Mouse (Mus musculus) brain, adult 2 months (tissue): ENCODE measurements around the gene Crebl2.

ENCODE experiments used
- DNase-seq: peaks from one replicate; pipeline ENCODE4 v3.0.0; 2011; ENCODE audit warnings: low read depth, low spot score

Crebl2 gene

GRCm38 (mm10) chr6:134829786-134830700 lies at the start of gene Crebl2:
Gene Crebl2, plus strand, starts transcription at chr6:134830154.
- DNase-seq = peak; percentile 100

DNA sequence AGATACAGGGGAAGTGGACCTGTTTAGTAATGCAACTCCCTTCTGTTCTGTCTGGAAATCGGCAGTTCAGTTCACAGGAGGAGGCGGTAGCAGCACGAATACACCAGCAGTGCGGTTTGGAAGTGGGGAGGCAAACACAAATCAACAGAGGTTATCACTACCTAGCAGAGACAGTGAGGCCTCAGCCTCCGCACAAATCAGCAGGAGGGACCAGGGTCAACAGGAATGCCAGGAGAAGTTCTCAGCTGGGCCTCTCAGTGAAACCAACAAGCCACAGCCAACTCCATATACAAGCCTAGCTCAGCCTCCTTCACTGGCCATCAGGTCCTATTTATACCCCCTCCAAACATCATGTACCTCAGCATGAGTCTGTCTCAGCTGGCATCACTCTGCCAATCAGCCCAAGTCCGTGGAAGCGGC lies 48.5 kb upstream of the Crebl2 start:
- peak; percentile 27 for DNase-seq

DNA sequence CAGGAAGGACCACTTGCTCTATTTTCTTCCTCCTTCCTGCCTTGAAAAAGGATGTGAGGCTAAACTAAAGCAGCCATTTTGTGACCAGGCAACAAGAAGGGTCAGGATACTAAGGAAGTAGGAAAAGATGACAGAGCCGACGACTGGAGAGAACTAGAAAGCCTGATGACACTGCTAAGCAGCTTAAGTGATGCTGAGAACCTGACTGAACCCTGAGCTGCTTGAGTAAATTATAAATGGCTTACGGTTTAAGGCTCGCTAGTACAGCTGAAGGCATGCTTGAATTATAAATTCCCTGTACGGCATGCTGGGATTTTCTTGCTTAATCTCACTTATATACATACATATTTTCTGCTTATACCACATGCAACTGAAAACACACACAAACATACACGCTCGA lies 47.1 kb upstream of the Crebl2 start:
- no peak for DNase-seq

- no peak for DNase-seq
These were observed 43.5 kb upstream of the Crebl2 start for GRCm38 (mm10) chr6:134786426-134786825.

DNA sequence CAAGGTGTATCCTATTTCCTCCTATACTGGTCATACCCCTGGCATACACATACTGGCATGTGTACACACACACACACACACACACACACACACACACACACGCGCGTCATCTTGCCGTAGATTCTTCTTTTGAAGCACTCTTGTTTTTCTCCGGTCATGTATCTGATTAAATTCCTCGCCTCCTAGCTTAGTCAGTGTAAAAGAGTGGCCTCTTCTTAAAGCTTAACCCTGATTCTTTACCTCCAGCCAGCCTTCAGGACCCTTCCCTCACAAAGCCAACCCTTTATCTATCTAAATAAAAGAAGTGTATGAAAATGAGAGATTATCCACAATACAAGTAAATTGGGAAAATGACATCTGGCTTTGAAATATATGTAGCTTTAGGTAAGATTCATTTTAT lies 40.9 kb upstream of the Crebl2 start:
- no peak for DNase-seq

GRCm38 (mm10) chr6:134791251-134792118 lies 38.5 kb upstream of the Crebl2 start:
- DNase-seq = peak; percentile 76

DNA sequence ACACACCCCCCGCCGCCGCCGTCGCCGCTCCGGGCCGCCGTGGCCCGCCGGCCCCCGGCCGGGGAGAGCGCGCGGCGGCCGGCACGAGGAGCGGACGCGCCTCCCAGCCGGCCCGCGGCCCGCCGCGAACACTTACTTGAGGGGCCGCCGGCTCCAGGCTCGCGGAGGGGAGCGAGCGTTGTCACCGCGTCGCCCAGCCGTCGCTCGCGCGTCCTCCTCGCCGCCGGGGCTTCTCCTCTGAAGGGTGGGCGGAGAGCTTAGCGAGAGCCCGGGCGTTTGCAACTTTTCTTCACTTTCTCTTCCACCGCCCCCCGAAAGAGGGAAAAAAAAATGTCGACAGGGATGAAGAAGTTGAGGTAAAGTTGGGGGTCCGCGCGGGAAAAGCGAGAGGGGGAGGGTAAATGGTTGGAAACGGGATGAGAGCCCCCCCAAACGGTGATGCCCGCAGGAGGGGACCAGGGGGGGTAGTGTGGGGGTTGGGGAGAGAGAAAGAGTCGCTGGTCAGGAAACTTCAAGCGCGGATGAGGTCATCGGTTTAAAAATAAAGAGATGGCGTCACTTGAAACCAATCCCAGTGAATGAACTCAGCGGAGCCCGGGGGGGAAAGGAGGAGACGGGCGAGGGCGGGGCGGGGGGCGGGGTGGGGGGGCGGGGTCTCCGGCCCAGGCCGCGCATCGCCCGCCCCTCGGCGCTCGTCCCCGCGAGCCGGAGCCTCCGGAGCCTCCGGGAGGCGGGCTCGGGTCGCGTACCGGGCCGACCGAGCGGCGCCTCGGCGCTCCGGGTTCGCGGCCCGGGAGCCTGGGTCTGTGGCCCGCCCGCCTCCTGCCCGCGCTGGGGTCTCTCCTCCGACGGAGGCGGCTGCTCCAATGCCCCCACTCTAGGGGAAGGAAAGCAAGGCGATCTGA lies 37.6 kb upstream of the Crebl2 start, which contains the start of gene Dusp16:
Dusp16 (minus strand) TSS at position 485 of the 905 bp plus-strand sequence.
- peak; percentile 97 for DNase-seq

- DNase-seq = no peak
These were observed 36.7 kb upstream of the Crebl2 start for GRCm38 (mm10) chr6:134793046-134793806.

DNA sequence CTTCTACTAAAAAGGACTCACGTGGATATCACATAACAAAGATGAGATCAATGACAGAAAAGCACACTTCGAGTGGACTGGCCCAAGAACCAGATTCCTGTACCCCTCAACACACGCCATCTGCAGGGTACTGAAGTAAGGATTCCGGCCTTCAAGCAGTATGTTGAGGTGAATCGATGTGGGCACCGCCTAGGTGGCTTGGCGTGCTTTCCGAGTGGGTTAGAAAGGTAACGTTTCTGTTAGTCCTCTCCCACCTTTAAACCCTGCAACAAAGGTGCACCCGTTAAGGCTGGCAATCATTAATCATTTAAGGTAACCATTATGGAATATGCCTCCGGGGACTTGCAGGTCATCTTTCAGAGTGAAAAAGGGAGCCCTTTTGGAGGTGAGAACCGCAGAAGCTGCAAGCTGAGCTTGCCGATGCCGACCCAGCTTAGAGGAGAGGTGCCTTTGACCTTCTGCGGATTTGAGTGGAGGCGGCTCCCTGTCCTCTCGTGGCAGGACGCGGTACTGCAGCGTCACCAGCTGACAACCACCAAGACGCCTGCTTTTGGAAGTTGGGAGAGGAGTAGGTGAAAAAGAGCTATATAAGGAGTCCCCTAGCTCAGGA lies 35.9 kb upstream of the Crebl2 start:
- peak; percentile 91 for DNase-seq

DNA sequence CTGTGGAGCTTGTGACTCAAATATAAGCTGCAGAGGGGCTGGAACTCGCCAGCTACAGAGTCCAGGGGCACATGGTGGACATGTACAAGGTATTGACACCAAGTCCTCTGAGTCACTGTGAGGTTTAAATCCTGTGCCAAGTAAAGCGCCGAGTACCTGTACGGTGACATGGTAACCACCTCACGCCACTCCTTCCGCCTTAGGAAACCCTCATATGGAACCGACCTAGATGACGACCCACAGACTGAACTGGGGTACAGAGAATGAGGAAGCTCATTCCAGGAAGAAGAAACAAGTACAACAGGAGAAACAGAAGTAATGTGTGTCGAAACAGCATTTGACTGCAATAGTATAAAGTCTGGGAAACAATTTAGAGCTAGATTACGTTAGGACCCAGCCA lies 33.7 kb upstream of the Crebl2 start:
- DNase-seq = no peak

DNA sequence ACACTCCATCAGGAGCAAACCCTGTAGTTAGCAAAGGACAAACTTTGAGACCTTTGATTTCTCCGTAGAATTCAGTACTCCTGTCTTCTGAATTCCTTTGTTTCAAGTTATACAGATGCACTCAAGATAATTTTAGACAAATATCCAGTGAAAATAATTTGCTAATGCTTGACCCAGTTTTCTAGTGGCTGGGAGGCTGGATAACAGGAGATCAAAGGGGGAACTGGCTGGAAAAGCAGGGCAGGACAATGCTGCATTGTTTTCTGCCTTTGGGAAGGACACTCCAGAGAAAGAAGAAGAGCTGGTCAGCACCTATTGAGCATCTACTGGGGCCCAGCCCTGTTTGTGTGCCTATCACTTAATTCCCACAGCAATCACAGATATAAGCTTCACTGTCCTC lies 28.5 kb upstream of the Crebl2 start:
- DNase-seq = peak; percentile 18

DNA sequence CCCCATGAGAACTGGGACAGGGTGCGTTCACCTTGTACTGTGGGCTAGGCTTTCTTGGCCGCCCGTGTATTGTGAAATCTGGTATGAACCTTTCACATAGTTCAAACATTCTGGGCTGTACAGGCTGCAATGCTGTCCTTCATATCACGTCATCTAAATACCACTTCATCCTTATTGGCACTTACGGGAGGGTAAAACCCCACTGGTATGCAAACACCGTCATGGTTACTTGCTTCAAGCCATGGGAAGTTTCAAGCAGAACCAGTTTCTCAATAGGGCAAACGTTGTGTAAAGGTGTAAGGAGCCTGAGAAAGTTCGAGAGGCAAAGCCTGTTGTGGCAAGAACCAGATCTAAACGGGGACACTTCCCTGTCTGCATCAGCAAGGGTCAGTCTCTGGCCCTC lies 27.3 kb upstream of the Crebl2 start:
- DNase-seq = no peak

DNA sequence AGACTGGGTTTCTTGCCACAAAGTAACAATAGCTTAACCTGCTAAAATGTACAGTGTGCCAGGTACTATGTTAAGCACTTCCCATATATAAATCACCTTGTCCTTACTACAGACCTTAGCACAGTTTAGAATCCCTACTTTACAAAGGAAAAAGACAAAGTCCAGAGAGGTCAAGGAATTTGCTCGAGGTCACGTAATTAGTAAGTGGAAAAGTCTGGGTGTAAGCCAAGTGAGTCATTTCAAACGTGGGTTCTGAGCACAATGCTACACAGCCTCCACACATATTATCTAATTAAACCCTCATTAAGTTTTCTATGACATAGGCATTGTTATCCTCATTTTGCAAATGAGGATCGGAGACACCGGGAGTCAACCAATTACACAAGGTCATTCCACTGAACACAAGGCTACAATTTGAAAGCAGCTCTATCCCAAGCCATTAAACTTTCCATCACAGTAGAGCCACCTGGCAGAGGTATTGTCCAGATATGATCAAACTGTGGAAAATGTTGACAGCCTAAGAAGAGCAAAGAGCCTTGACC lies 25.1 kb upstream of the Crebl2 start:
- no peak for DNase-seq

GRCm38 (mm10) chr6:134806130-134806529 lies 23.8 kb upstream of the Crebl2 start:
- DNase-seq = no peak

GRCm38 (mm10) chr6:134807091-134807490 lies 22.9 kb upstream of the Crebl2 start:
- DNase-seq = no peak

- no peak for DNase-seq
These were observed 22.2 kb upstream of the Crebl2 start for GRCm38 (mm10) chr6:134807794-134808193.

DNA sequence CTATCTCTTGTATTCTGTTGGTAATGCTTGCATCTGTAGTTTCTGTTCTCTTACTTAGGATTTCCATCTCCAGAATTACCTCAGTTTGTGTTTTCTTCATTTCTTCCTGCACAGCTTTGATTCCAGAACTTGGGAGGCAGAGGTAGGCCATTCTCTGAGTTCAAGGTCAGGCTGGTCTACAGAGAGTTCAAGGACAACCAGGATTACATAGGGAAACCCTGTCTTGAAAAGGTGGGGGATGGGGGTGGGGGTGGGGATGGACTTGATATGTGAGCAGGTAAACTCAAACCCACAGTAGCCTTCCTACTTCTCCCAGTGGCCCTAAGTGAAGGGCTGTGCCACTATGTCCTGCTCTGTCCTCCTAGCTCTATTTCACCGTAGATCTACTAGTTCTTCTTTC lies 16.9 kb upstream of the Crebl2 start:
- no peak for DNase-seq

GRCm38 (mm10) chr6:134817051-134817928 lies 12.7 kb upstream of the Crebl2 start:
- peak; percentile 33 for DNase-seq

- DNase-seq = peak; percentile 21
These were observed 10.2 kb upstream of the Crebl2 start for GRCm38 (mm10) chr6:134819741-134820140.
